Mouse (Mus musculus): ENCODE data around the gene Fam19a2.

Gene Fam19a2

DNA sequence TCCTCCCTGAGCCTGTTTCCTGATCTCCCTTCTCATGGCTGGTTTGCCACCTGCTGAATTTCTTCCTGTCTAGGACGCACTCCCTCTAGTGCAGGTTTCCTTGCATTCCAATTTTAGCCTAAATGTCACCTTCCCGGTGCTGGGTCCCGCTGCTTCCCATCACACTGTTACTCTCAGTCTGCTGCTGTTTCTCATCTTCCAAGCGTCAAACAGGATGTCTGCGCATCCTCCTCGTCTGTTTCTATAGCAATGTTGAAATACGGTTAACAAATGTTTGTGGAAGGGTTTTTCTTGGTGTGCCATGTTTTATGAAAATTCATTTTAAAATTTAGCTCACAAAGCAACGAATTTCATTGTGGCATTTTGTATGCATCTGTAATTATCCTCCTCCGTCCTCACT lies 131.6 kb downstream of the Fam19a2 start:
- no peak for DNase-seq

DNA sequence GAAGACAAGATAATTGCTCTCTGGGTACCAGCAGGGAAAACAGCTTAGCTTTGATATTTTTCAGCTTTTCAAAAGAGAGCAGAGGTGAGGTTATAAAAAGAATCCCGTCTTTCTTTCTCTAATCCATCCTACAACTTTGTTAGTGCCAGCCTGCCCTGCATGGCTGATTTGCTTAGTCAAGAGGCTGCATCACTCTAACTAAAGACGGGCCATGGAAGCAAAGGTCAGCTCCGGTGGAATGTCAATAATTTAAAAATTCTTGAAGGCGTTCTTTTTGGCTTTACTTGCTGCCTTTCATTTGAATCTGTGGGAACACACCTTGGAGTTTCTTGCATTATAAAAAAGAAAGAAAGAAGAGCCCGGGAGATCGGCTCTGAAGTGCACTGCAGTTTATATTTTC lies 134.3 kb downstream of the Fam19a2 start:
- no peak for DNase-seq

DNA sequence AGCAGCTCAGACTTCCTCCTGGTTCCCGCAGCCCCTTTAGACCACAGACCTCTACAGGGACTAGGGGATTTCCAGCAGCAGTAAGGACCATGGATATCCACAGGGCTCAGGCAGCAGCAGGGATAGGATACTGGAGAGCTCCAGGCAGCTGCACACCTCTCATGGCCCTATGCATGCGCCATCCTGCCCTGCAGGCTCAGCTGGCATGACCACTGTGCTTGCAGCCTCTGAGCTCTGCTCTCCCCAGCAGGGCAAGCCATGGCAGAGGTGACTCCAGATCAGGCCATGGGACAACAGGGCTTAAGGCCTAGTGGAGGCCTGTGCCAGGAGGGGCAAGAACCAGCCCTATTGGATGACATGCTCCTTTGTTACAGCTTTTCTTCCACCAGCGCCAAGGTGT lies 137.4 kb downstream of the Fam19a2 start:
- no peak for DNase-seq

DNA sequence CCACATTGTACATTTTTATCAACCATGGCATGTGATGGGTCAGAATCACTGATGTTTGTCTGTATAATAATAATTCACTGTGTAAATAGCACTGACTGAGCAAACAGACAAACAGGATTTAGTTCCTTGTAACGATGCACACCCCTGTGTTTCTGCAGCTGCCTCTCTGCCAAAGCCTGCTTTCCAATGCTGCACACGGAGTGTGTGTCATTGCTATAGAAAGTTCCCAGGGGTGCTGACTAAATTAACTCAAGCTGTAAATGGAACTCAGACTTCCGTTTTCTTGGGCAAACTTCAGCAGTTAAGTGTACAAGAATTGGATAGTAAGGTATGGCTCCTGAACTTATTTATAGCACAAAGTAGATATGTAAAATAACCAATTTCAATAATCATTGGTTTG lies 138.7 kb downstream of the Fam19a2 start:
- no peak for DNase-seq

DNA sequence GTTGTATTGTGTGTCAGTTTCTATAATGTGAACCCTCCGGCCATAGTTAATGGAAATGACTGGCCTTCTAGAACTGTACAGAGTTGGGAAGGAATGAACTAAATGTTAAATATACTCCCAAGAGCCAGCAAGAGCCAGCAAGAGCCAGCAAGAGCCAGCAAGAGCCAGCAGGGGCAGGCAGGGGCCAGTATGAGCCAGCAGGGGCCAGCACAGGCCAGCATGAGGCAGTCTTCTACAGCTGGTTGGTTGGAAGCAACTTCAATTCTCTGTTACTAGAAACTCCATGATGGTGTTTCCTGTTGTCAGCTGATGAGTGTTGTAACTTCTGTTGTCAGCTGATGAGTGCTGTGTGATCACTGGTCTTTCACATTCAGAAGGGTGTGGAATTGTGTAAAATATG lies 151.2 kb downstream of the Fam19a2 start:
- no peak for DNase-seq

DNA sequence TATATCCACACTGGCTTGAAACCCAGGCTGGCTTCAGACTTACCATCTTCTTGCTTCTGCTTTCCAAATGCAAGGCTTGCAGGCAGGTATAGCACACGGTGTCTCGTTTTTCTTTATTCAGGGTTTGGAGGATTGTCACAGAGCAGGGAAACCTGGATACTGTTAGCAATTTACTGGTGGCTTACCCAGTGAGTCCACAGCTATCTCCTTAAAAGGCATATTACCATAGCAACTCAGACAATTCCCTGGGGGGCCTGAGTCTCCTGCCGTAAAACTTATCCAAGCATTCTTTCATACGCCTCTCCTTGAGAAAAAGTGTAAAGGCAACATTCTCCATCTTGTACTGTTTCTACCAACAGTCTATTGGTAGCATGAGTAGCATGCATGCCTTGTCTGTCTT lies 152.2 kb downstream of the Fam19a2 start:
- no peak for DNase-seq

DNA sequence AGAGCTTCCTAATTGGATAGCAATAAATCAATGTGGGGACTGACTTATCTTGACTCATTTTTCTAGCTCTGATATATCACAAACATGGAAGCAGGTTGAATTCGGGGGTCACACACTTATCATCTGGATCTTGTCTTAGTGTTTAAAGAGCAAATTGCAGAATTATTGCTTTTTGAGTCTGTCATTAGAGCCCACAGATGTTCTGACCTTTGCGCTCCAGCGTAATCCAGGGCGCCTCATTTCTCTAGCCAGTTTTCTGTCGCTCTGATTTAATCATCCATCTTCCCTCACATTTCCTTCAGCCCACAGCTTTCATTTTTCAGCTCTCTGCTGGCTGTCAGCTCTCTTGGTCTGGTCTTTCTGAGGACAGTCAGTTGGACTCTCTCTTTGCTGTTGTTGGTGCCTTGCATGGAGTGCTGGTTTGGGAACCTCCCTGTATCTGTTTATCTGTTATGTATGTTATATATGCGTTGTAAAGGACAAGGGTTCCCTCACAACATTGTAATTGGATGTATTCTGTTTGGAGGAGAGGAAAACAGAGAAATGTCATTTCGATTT lies 154.9 kb downstream of the Fam19a2 start:
- DNase-seq: no peak

DNA sequence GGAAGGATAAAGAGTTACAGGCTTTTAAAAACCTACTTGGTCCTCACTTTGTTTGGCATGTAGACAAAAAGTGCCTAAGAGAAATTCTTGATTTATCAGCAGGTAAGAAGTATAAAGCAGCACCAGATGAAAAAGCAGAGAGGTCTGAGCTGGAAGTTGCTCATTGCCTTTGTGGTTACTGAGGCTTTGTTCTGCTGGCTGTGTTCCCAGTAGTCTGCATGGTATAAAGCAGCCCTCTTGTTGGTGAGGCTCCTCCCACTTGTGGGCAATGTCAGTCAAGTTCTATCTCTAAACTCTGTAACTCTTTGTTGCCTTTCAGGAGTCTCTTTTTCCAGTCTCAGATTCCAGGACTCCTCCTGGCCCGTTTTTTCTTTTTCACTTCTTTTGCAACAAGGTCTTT lies 156.5 kb downstream of the Fam19a2 start:
- no peak for DNase-seq

DNA sequence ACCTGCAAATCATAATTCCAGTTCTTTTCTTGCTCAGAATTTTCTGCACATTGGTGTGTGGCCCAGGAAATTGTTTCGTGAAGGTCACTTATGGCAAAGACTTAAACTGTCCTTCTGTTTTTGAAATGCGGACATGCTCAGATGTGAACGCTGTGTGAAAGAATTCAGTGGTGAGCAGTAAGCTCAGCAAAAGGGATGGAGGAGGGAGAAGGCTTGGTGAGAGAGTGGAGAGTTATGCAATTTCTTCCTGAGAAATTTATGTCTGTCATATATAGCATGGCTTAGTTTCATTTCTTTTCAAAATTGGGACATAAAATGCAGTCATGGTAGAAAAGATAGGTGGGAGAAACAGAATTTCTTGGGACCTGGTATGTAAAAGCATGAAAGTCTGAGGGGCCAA lies 160.7 kb downstream of the Fam19a2 start:
- no peak for DNase-seq

DNA sequence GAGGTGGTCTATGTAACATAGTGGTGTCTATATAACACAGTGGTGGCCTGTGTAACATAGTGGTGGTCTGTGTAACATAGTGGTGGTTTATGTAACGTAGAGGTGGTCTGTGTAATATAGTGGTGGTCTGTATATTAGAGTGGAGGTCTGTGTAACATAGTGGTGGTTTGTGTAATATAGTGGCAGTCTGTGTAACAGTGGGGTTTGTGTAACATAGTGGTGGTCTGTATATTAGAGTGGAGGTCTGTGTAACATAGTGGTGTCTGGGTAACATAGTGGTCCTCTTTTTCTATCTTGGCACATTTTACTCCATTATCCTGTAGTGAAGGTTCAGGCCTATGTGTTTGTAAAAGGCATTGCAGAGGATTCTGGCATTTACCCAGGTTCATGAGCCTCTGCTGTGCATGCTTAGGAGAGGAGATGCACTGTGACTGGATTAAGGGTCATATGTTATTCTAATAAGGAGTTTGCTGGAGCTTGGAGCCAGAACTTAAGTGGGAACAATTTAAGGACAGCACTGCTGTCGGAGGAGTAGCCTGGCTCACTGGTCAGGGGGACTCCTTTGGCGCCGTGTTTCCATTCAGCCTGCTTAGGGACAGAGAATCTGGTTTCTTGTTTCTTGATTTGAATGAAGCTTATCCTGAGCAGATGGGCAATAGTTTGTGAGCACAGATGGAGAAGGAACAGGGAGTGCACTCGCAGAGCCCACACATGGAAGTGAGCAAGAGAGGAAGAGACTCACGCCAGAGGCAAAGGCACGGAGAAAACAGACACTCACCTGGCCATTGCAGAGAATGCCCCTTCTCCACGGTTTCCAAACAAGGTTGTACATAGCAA lies 162.9 kb downstream of the Fam19a2 start:
- DNase-seq: peak; percentile 21 to 24

DNA sequence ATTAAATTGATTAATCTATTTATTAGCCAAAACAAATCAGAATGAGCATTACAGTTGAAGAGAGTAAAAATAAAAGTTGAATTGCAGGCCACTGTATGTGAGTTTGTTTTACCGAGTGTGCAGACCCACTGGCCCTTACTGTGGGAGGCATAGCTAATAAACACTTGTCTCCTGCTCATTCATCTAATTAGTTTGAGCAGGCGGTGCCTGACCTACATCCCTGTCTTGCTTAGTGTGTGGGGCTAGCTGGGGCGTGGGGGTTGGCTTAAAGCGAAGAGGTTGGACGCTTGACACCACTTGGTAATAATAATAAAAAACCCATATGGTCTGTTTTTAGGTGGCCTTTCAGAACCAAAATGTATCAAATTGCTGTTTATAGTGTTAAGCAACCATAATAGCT lies 167.8 kb downstream of the Fam19a2 start:
- DNase-seq: no peak

DNA sequence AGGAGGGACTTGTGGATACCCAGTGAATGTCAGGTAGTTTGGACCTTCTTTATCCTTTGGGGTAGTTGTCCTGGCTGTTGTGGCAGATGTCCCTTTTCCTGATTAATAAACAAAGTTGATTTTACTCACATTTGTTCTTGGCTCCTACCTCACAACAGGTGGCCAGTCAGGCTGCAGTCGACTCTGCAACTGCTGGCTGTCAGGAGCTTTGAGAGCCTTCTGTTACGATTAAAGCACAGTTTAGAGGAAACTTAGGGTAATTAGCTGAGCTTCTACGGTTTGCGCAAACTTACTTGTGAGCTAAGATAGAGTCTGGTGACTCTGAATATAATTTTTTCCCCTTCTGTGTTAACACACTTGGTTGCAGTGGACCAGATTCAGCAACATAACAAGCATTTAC lies 173.8 kb downstream of the Fam19a2 start:
- DNase-seq: no peak

DNA sequence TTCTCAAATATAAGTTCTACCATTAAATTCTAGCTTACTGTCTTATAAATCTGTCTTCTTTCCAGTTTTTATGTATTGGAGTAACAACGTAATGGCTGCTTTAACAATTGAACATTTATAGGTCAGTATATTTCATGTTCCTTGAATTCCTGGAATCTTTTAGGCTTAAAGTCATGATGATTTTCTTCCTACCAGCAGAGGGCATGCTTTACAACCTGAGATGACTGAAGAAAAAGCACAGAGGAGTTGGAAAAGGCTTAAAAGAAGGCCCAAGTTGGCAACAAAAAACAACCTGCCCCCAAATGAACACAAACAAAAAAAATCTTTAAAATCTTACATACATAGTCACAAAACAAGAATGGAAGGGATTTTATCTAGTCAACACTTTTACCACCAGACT lies 193.0 kb downstream of the Fam19a2 start:
- DNase-seq: no peak

DNA sequence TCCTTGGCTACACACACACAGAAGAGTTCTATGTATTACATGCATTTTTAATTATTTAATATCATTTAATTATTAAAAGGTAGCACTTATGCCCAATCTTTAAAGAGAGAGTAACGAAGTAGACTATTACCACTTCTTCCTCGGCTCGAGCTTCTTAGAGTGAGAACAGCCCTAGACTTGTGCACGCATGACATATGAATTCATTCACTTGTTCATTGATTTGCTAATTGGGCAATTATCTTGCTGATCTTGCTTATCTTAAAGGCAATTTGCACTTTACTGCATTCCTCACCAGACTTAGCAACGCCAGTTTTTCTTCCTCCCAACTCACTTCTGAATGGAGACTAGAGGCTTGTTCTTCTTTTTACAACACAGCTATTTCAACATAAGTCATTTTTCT lies 196.7 kb downstream of the Fam19a2 start:
- no peak for DNase-seq

DNA sequence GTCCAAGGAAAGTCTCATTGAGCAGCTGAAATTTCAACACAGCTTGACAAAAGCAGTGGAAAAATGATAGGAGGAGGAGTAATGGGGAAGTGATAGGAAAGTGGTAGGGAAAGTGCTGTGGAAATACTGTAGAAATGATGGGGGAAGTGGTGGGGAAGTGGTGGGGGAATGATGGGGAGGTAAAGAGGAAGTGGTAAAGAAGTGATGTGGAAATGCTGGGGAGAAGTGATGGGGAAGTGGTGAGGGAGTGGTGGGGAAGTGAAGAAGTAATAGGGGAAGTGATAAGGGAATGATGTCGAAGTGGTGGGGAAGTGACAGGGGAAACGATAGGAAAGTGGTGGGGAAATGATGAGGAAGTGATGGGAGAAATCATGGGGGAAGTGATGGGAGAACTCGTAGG lies 198.5 kb downstream of the Fam19a2 start:
- DNase-seq: no peak

DNA sequence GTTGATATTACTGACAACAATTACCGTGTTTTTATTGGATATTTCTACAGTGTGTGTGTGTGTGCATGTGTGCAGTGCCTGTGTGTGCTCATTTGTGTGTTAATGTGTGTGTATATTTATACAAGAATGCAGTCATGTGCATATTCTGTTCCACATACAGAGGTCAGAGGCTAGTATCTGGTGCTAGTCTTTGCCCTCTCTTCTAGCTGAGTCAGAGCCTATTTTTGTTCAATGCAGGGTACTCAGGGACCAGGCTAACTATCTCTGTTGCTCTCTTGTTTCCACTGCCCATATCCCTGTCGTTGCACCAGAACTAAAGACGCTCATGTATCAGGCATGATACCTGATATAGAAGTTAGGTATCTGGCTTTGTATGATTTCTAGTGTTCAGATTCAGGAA lies 251.0 kb downstream of the Fam19a2 start:
- DNase-seq: no peak

DNA sequence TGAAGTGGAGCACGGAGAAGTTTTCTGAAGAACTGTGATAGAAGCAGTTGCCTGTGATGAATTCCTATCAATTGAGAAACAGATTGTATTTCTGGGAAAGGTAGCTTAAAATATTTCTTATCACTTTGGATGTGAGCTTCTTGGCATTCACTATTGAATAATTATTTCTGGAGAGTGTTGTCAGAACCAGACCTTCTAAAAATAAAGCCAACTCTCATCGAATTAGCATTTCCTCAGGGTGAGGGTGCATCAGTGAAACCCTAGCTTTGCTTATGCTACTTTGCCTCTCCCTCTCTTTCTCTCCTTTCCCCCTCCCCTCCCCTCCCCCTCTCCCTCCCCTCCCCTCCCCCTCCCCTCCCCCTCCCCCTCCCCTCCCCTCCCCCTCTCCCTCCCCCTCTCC lies 256.8 kb downstream of the Fam19a2 start:
- no peak for DNase-seq

DNA sequence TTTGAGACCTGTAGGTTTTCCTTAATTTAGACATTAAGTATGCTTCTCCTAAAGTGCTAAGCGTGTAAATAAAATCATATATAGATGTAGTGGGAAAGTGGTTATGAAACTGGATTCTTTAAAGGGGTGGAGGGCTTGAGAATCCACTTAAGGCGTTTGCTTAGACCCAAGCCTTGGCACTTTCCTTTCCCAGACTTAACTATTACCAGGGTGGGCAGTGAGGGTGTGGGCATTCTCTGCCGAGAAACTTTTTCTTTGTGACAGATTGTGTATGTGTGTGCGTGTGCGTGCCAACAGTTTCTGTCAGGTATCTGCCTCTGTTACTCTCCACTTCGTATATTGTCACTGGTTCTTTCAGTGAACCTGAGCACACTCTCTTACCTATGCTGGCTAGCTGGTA lies 257.4 kb downstream of the Fam19a2 start:
- DNase-seq: no peak

DNA sequence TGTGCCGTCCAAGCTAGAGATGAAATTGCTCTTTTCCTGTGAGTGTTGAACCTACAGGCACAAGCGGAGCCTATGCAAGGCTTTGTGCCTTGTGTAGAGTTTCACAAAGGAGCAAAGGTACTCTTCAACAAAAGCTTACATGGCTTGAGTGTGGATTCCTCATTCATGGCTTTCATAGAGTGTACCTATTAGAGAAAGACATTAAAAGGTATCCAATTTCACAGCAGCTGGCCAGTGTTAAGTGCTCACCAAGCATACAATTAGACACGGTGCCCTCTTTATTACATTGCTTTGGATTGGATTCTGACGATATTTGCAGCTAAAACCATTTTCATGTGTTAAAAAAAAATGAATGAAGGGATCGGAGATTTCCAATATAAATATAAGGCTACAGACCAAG lies 261.6 kb downstream of the Fam19a2 start:
- DNase-seq: no peak

DNA sequence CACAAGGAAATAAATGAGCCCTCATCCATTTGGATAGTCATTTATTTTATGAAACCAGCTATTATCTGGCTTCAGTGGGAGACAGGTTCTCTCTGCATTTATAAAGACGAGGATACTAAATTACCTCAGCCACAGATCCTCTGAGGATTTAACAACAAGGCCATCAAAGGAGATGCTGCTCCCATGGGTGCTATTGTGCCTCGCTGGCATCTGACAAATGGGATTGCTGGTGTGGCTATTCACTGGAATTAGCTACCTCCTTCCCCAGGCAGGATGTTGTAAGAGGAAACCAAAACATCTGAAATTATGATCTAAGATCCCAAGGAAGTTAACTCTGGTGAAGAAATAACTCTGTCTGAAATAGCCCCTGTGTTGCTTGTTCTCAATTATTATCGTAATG lies 262.3 kb downstream of the Fam19a2 start:
- DNase-seq: no peak

DNA sequence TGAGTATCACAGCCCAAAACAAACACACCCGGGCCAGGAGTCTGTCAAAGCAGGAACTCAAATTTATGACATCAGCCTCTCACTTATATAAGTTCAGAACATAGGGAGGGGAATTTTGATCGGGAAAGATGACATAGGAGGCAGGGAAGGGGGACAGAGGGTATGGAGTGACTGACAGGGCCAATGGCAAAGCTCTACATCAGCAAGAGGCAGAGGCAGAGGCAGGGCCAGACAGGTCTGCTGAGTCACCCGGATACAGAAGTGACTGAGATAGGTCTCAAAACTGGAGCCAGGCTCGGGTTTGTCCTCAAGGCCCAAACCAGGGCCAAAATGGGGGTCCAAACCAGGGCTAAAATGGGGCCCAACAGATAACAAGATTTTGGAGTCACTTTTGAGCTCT lies 272.3 kb downstream of the Fam19a2 start:
- no peak for DNase-seq

DNA sequence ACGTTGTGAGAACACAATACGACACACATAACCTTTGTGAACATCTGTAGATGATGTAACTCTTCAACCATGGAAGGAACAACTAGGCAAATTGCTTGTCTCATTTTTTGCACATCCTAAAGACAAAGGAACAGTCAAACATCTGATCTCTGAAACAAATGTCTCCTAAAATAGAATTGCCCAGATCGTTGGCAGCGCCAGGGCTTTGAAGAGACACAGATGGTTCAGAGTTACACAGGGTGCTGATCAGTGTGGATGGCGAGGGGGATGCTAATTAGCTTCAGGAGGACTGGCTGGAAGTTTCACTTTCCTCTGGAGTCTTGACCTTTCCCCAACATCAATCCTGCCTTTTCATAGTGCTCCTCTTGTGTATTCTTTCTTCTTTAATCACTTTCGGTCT lies 284.6 kb downstream of the Fam19a2 start:
- no peak for DNase-seq

DNA sequence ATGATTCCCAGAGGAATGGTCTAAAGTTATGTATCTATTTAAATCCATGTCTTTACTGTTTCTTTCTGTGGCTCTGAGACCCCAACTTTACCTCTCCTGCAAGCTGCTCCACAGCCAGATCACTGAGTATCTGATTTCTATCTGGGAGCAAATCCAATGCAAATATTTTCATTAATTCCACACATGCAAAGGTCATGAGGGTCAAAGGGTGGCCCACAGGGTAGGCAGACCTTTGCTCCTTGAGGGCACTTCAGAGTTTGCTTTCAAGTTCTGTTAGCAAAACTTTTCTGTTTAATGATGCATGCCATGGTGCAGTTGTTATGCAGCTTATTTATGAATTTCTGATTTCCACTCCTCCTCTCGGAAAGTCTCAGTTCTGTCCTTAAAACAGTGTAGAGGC lies 303.9 kb downstream of the Fam19a2 start:
- no peak for DNase-seq

DNA sequence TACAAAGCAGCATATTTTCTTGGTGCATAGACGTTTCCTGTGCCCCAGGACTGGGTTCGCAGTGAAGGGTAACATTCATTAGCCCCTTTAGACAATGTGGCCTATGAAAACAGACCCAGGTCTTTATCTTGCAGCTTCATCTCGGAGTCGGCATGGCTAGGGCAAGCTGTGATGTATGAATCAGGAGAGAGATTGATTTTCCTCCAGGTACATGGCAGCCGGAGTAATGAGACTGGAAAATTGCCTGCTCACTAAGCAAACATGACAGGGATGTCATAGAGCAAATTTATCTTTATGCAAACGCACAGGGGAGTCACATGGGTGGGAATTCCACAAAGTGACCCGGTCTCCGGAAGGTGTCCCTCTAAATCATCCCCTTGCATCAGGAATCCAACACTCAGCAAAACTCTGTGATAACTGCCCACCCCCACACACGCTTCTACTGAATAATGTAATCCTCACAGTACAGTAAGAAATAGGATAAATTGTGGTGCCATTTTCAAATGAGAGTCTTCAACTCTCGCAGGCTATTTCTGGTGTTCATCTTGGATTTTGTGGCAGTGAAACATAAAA lies 306.9 kb downstream of the Fam19a2 start:
- no peak for DNase-seq
